Mouse (Mus musculus) embryonic facial prominence, embryonic 14.5 days (tissue): ENCODE measurements at regions not wholly inside any gene's neighbourhood (a gene's known extent, or its start where the extent isn't known, plus 50 kb on each side); places are given as distances from the start of the nearest gene placed in this dataset.
"Not testable (repeated sequence)": the region's sequence is repeated elsewhere in the genome, so short reads cannot be mapped to it uniquely, and the experiment has no call there.

Experiments
- ATAC-seq: fragments of 200-750 bp; cut with Nextera tagmentation; 2 replicates; pipeline ENCODE4 v1.8.0; 2017; ENCODE audit warnings: low read depth, moderate number of reproducible peaks, moderate TSS enrichment
- DNase-seq: peaks from one replicate; pipeline ENCODE4 v3.0.0-alpha.2; 2015; ENCODE audit warnings: low spot score
- H3K27ac ChIP-seq: fragments of 300-500 bp; sonication (generic); replicated peaks from 2 replicates; pipeline ENCODE4 v1.5.1; 2014; ENCODE audit warnings: low read depth, mild to moderate bottlenecking, low read length, moderate library complexity
- H3K27me3 ChIP-seq: fragments of 300-500 bp; sonication (generic); replicated peaks from 2 replicates; pipeline ENCODE4 v1.6.1; 2014; ENCODE audit warnings: low read length; ENCODE audit not compliant: control insufficient read depth, insufficient read depth
- H3K36me3 ChIP-seq: fragments of 300-500 bp; sonication (generic); 2 replicates; pipeline ENCODE4 v1.6.1; 2014; ENCODE audit warnings: low read length, mixed read lengths; ENCODE audit not compliant: control insufficient read depth, insufficient read depth
- H3K4me1 ChIP-seq: fragments of 300-500 bp; sonication (generic); 2 replicates; pipeline ENCODE4 v1.6.1; 2014; ENCODE audit warnings: antibody characterized with exemption, low read length; ENCODE audit not compliant: control insufficient read depth, insufficient read depth
- H3K4me2 ChIP-seq: fragments of 300-500 bp; sonication (generic); 2 replicates; pipeline ENCODE4 v1.6.1; 2014; ENCODE audit warnings: low read depth, mild to moderate bottlenecking, low read length, moderate library complexity, mixed read lengths
- H3K4me3 ChIP-seq: fragments of 300-500 bp; sonication (generic); 2 replicates; pipeline ENCODE4 v1.5.1; 2014; ENCODE audit warnings: low read depth, mild to moderate bottlenecking, low read length
- H3K9ac ChIP-seq: fragments of 300-500 bp; sonication (generic); 2 replicates; pipeline ENCODE4 v1.6.1; 2014; ENCODE audit warnings: low read depth, mild to moderate bottlenecking, low read length, moderate library complexity, mixed read lengths
- H3K9me3 ChIP-seq: fragments of 300-500 bp; sonication (generic); 2 replicates; pipeline ENCODE4 v1.6.1; 2016; ENCODE audit warnings: low read length; ENCODE audit not compliant: control insufficient read depth
- WGBS: fragments of 180-500 bp; shearing (Covaris S2); extraction: QIAGEN DNeasy Blood & Tissue Kit; methylation state at CpG from one replicate; pipeline ENCODE4 v1.1.7; 2014; 5-methylcytosine and 5-hydroxymethylcytosine counted together

- Histone ChIP-seq H3K27ac (no peak overlapping the region), H3K36me3 (no peaks in the 10 kb centered on the region)
Measured at GRCm38 (mm10) chr1:73641456-73641855, 482.8 kb downstream of the Tns1 start.

GRCm38 (mm10) chr1:73640726-73641451 is 483.4 kb downstream of the Tns1 start:
- ATAC-seq (peak; percentile 33; the same call in 1 of the 2 replicates), DNase-seq (peak; percentile 50)
- Histone ChIP-seq H3K9me3 (no peaks in the 10 kb centered on the region), H3K4me3 (no peak overlapping the region), H3K4me2 (no peak overlapping the region), H3K27me3 (no peaks in the 10 kb centered on the region), H3K9ac (no peak overlapping the region), H3K27ac (no peak overlapping the region; the same call in 1 of the 2 replicates), H3K36me3 (no peaks in the 10 kb centered on the region), H3K4me1 (no peaks in the 10 kb centered on the region)
- 51% methylated on average over 12 of the region's 12 CpGs for WGBS

More at GRCm38 (mm10) chr1:73641456-73641855, 482.8 kb downstream of the Tns1 start:
- Histone ChIP-seq H3K4me1 (no peaks in the 10 kb centered on the region), H3K9me3 (no peaks in the 10 kb centered on the region), H3K9ac (no peak overlapping the region), H3K4me3 (no peak overlapping the region), H3K4me2 (no peak overlapping the region), H3K27me3 (no peaks in the 10 kb centered on the region)
- 83% methylated on average over 8 of the region's 8 CpGs for WGBS
- ATAC-seq (no peak), DNase-seq (no peak)

- H3K36me3 ChIP-seq, result no peaks in the 10 kb centered on the region
- no peak overlapping the region for H3K4me2 ChIP-seq
- no peaks in the 10 kb centered on the region for H3K27me3 ChIP-seq
- no peaks in the 10 kb centered on the region for H3K4me1 ChIP-seq
- no peaks in the 10 kb centered on the region for H3K9me3 ChIP-seq
- H3K27ac ChIP-seq, result no peak overlapping the region
- WGBS, result 68% methylated on average over 2 of the region's 2 CpGs
- no peak for DNase-seq
- no peak for ATAC-seq
- H3K4me3 ChIP-seq, result no peak overlapping the region
- H3K9ac ChIP-seq, result no peak overlapping the region
Measured at GRCm38 (mm10) chr1:73635709-73636108, 488.5 kb downstream of the Tns1 start.

GRCm38 (mm10) chr1:73634871-73635270 is 489.4 kb downstream of the Tns1 start:
- DNase-seq (no peak), ATAC-seq (no peak)
- 95% methylated on average over 4 of the region's 4 CpGs for WGBS
- Histone ChIP-seq H3K9me3 (no peaks in the 10 kb centered on the region), H3K36me3 (no peaks in the 10 kb centered on the region), H3K4me2 (no peak overlapping the region), H3K27ac (no peak overlapping the region), H3K4me3 (no peak overlapping the region), H3K27me3 (no peaks in the 10 kb centered on the region), H3K4me1 (no peaks in the 10 kb centered on the region), H3K9ac (no peak overlapping the region)

- H3K27ac ChIP-seq, result no peak overlapping the region
- no peak overlapping the region for H3K4me2 ChIP-seq
- no peaks in the 10 kb centered on the region for H3K4me1 ChIP-seq
- DNase-seq (no peak), ATAC-seq (no peak)
- no peaks in the 10 kb centered on the region for H3K9me3 ChIP-seq
- no peak overlapping the region for H3K9ac ChIP-seq
- H3K27me3 ChIP-seq, result no peaks in the 10 kb centered on the region
- H3K4me3 ChIP-seq, result no peak overlapping the region
- WGBS, result 81% methylated on average over 1 of the region's 1 CpGs
- no peaks in the 10 kb centered on the region for H3K36me3 ChIP-seq
Measured at GRCm38 (mm10) chr1:73633071-73633470, 491.2 kb downstream of the Tns1 start.

GRCm38 (mm10) chr1:73630363-73630762 is 493.9 kb downstream of the Tns1 start:
- 33% methylated on average over 1 of the region's 1 CpGs for WGBS
- H3K4me1 ChIP-seq, result no peaks in the 10 kb centered on the region
- H3K4me2 ChIP-seq, result no peak overlapping the region
- H3K9me3 ChIP-seq, result no peaks in the 10 kb centered on the region
- no peaks in the 10 kb centered on the region for H3K27me3 ChIP-seq
- ATAC-seq (no peak), DNase-seq (no peak)
- H3K36me3 ChIP-seq, result no peaks in the 10 kb centered on the region
- H3K4me3 ChIP-seq, result no peak overlapping the region
- no peak overlapping the region for H3K9ac ChIP-seq
- no peak overlapping the region for H3K27ac ChIP-seq

GRCm38 (mm10) chr1:73625365-73625764 is 498.9 kb downstream of the Tns1 start:
- ATAC-seq, result no peak
- H3K4me1 ChIP-seq, result no peaks in the 10 kb centered on the region
- H3K27me3 ChIP-seq, result no peaks in the 10 kb centered on the region
- no peak for DNase-seq
- no peak overlapping the region for H3K9ac ChIP-seq
- H3K36me3 ChIP-seq, result no peaks in the 10 kb centered on the region
- H3K4me3 ChIP-seq, result no peak overlapping the region
- 71% methylated on average over 5 of the region's 5 CpGs for WGBS
- H3K4me2 ChIP-seq, result no peak overlapping the region
- no peaks in the 10 kb centered on the region for H3K9me3 ChIP-seq
- no peak overlapping the region for H3K27ac ChIP-seq

- H3K4me2 ChIP-seq, ATAC-seq, H3K9ac ChIP-seq, H3K4me3 ChIP-seq, H3K36me3 ChIP-seq, H3K4me1 ChIP-seq, DNase-seq, H3K9me3 ChIP-seq, H3K27me3 ChIP-seq, H3K27ac ChIP-seq: not testable (repeated sequence)
- 80% methylated on average over 5 of the region's 5 CpGs for WGBS
Measured at GRCm38 (mm10) chr1:73621121-73621520, 503.1 kb downstream of the Tns1 start.

- no peak overlapping the region for H3K4me3 ChIP-seq
- no peak overlapping the region for H3K27ac ChIP-seq
- WGBS, result 34% methylated on average over 4 of the region's 4 CpGs
- H3K27me3 ChIP-seq, result no peaks in the 10 kb centered on the region
- no peak overlapping the region for H3K4me2 ChIP-seq
- H3K4me1 ChIP-seq, result 0 out of 2 replicates have a peak, but pooled peaks cover 4% of the 10 kb centered on the region
- no peaks in the 10 kb centered on the region for H3K9me3 ChIP-seq
- no peak overlapping the region for H3K9ac ChIP-seq
- ATAC-seq (no peak), DNase-seq (peak; percentile 81)
- no peaks in the 10 kb centered on the region for H3K36me3 ChIP-seq
Measured at GRCm38 (mm10) chr1:73618551-73619170, 505.6 kb downstream of the Tns1 start.
